Mouse (Mus musculus): ENCODE results near the gene Hoxc12.

- TF ChIP-seq CTCF (conservative IDR thresholded peaks at IDR 0.05; ENCODE audit: low read length) (no peak), NANOG (IDR thresholded peaks at IDR 0.05; ENCODE audit: borderline replicate concordance, low read length) (no peak)
Observed at GRCm38 (mm10) chr15:102967312-102967510, 30.7 kb downstream of the Hoxc12 start, which contains the start of gene Hoxc5.
